Mouse (Mus musculus) CH12.LX (cell line): ENCODE data around the gene Agap1. TPM values are rescaled to one million over a fixed set of nuclear protein-coding genes. Genes with fewer than 3 reads are reported as not detected.

Source experiments
- DNase-seq: peaks from one replicate; pipeline ENCODE4 v3.0.0-alpha.2; 2013; ENCODE audit errors: extremely low read depth
- H3K27ac ChIP-seq: 2 replicates; pipeline ENCODE4 v1.5.1; 2012; ENCODE audit warnings: low read depth, mild to moderate bottlenecking, control low read depth, moderate library complexity; ENCODE audit not compliant: insufficient read depth
- H3K27me3 ChIP-seq: replicated peaks from 2 replicates; pipeline ENCODE3; 2012; ENCODE audit warnings: inconsistent platforms
- H3K36me3 ChIP-seq, 2 experiments: replicated peaks in 1 of 2; 2 replicates each; pipeline versions ENCODE3 to v1.6.1; 2012; ENCODE audit warnings: inconsistent platforms in 1 of 2, low read length in 1 of 2, mild to moderate bottlenecking in 1 of 2, mixed read lengths in 1 of 2, moderate library complexity in 1 of 2; ENCODE audit not compliant: control insufficient read depth in 1 of 2, insufficient read depth in 1 of 2
- H3K4me1 ChIP-seq, 2 experiments: 2 replicates each; pipeline ENCODE4 v1.6.1; 2012; ENCODE audit warnings: inconsistent platforms in 1 of 2, moderate library complexity in 1 of 2; ENCODE audit not compliant: insufficient read depth in 2 of 2, control insufficient read depth in 1 of 2
- H3K4me2 ChIP-seq: 2 replicates; pipeline ENCODE4 v1.6.1; 2012; ENCODE audit warnings: low read depth, mild to moderate bottlenecking, control low read depth; ENCODE audit not compliant: poor library complexity, insufficient read depth, severe bottlenecking
- H3K4me3 ChIP-seq, 3 experiments: fragments of 150-350 bp in 1 of 3; sonication (generic) in 1 of 3; replicated peaks in 1 of 3; 2 replicates each; pipeline versions ENCODE3 to v1.5.1; 2011 to 2012; ENCODE audit warnings: low read depth in 2 of 3, low read length in 2 of 3, mild to moderate bottlenecking in 2 of 3, moderate library complexity in 2 of 3, control low read depth in 1 of 3, improper control_type of control experiment in 1 of 3, inconsistent platforms in 1 of 3, mixed read lengths in 1 of 3; ENCODE audit not compliant: poor library complexity in 1 of 3
- H3K79me2 ChIP-seq: replicated peaks from 2 replicates; pipeline ENCODE4 v1.6.1; 2012; ENCODE audit warnings: mild to moderate bottlenecking, moderate library complexity; ENCODE audit not compliant: control insufficient read depth, poor library complexity, insufficient read depth, severe bottlenecking; ENCODE audit errors: extremely low read depth
- H3K9ac ChIP-seq: 2 replicates; pipeline ENCODE4 v1.6.1; 2012; ENCODE audit warnings: low read depth, mild to moderate bottlenecking, control low read depth, moderate library complexity; ENCODE audit not compliant: insufficient read depth
- H3K9me3 ChIP-seq: replicated peaks from 2 replicates; pipeline ENCODE3; 2012; ENCODE audit warnings: low read length, inconsistent platforms, mixed read lengths
- CHD2 ChIP-seq: IDR thresholded peaks from 2 replicates; pipeline ENCODE4 v1.6.1; 2011; ENCODE audit warnings: low read length, improper control_type of control experiment
- CTCF ChIP-seq, 2 experiments: IDR thresholded peaks in 1 of 2; conservative IDR thresholded peaks in 1 of 2; 2 replicates each; pipeline ENCODE4 v1.5.1; 2011 to 2012; ENCODE audit warnings: low read depth in 2 of 2, low read length in 2 of 2, improper control_type of control experiment in 1 of 2, inconsistent platforms in 1 of 2, mild to moderate bottlenecking in 1 of 2, moderate library complexity in 1 of 2
- GABPA ChIP-seq: IDR thresholded peaks from 2 replicates; pipeline ENCODE4 v1.6.1; 2012; ENCODE audit warnings: low read depth, low read length, improper control_type of control experiment, inconsistent platforms; ENCODE audit not compliant: insufficient replicate concordance
- IRF4 ChIP-seq: IDR thresholded peaks from 2 replicates; pipeline ENCODE4 v1.6.1; 2014; ENCODE audit warnings: low read depth, mild to moderate bottlenecking, inconsistent platforms, low read length, improper control_type of control experiment
- MAZ ChIP-seq: IDR thresholded peaks from 2 replicates; pipeline ENCODE4 v1.6.1; 2012; ENCODE audit warnings: low read depth, mild to moderate bottlenecking, inconsistent platforms, low read length, improper control_type of control experiment, moderate library complexity
- MXI1 ChIP-seq: IDR thresholded peaks from 2 replicates; pipeline ENCODE4 v1.6.1; 2011; ENCODE audit warnings: mild to moderate bottlenecking, low read depth, low read length, improper control_type of control experiment
- PAX5 ChIP-seq: IDR thresholded peaks from 2 replicates; pipeline ENCODE4 v1.6.1; 2012; ENCODE audit warnings: low read length, inconsistent platforms, mixed read lengths
- POLR2AphosphoS2 ChIP-seq: IDR thresholded peaks from 2 replicates; pipeline ENCODE4 v1.6.1; 2011; ENCODE audit warnings: low read depth, low read length, improper control_type of control experiment
- RAD21 ChIP-seq: IDR thresholded peaks from 2 replicates; pipeline ENCODE4 v1.6.1; 2011; ENCODE audit warnings: low read depth, mild to moderate bottlenecking, low read length, improper control_type of control experiment, moderate library complexity
- SIN3A ChIP-seq: IDR thresholded peaks from 2 replicates; pipeline ENCODE4 v1.6.1; 2012; ENCODE audit warnings: low read length, improper control_type of control experiment, inconsistent platforms
- SMC3 ChIP-seq: IDR thresholded peaks from 2 replicates; pipeline ENCODE4 v1.6.1; 2011; ENCODE audit warnings: low read depth, low read length, improper control_type of control experiment
- UBTF ChIP-seq: IDR thresholded peaks from 2 replicates; pipeline ENCODE4 v1.6.1; 2012; ENCODE audit warnings: low read depth, mild to moderate bottlenecking, inconsistent platforms, low read length, improper control_type of control experiment, moderate library complexity
- USF1 ChIP-seq: IDR thresholded peaks from 2 replicates; pipeline ENCODE4 v1.6.1; 2014; ENCODE audit warnings: low read depth, mild to moderate bottlenecking, inconsistent platforms, low read length, improper control_type of control experiment
- USF2 ChIP-seq: conservative IDR thresholded peaks from 2 replicates; pipeline ENCODE4 v1.6.1; 2011; ENCODE audit warnings: low read depth, low read length, improper control_type of control experiment
- ZC3H11A ChIP-seq: IDR thresholded peaks from 2 replicates; pipeline ENCODE4 v1.6.1; 2012; ENCODE audit warnings: low read depth, mild to moderate bottlenecking, inconsistent platforms, low read length, improper control_type of control experiment
- ZKSCAN1 ChIP-seq: IDR thresholded peaks from 2 replicates; pipeline ENCODE4 v1.6.1; 2012; ENCODE audit warnings: low read depth, inconsistent platforms, low read length, improper control_type of control experiment, borderline replicate concordance
- ZMIZ1 ChIP-seq: IDR thresholded peaks from 2 replicates; pipeline ENCODE4 v1.6.1; 2012; ENCODE audit warnings: low read depth, mild to moderate bottlenecking, inconsistent platforms, low read length, improper control_type of control experiment
- dilution Hi-C: fragments of 300-500 bp; cut with MboI; formaldehyde crosslinking; loops from 2 replicates; pipeline ENCODE4 v1.14.3; 2020; ENCODE audit warnings: low sequenced_read_pairs; ENCODE audit not compliant: extremely low pct_unique_long_range_greater_than_20kb, extremely low pct_ligation_motif_present
- in situ Hi-C: fragments of 300-500 bp; cut with MboI; formaldehyde crosslinking; loops from 3 replicates; pipeline ENCODE4 v1.14.3; 2019; ENCODE audit warnings: low sequenced_read_pairs, low pct_ligation_motif_present, low pct_unique_long_range_greater_than_20kb, mixed read lengths
- polyA plus RNA-seq: library from polyadenylated mRNA; unstranded; fragments of >175 nt; gene quantifications from 2 replicates; pipeline ENCODE4 v1.2.1, GENCODE M21; 2012; ENCODE audit warnings: low read depth; ENCODE audit not compliant: insufficient read length
- total RNA-seq, 2 experiments: library from RNA; depleted of rRNA; stranded (reverse); fragments of 300-350 nt in 1 of 2; fragments of >200 nt in 1 of 2; gene quantifications; 2 replicates each; pipeline ENCODE4 v1.2.3; 2012 to 2014

Agap1 gene
- total and polyA plus RNA-seq, 3 experiments: not detected

- Histone ChIP-seq H3K9me3 (peaks cover 91% of the 10 kb centered on the region), H3K9ac (no peak overlapping the region)
- in situ Hi-C loops: no loop called here
- dilution Hi-C loops: no loop called here
- TF ChIP-seq RAD21 (no peak), ZMIZ1 (no peak), UBTF (no peak), USF2 (no peak), POLR2AphosphoS2 (no peak), CHD2 (no peak), CTCF (conservative IDR thresholded peaks at IDR 0.05 in 1 of 2, IDR thresholded peaks at IDR 0.05 in 1 of 2; ENCODE audit: low read depth in 2 of 2, low read length in 2 of 2) (no peak), PAX5 (no peak), IRF4 (no peak), ZC3H11A (no peak)
- TF ChIP-seq, all 38 proteins: peak for 0
- H3K79me2 ChIP-seq: no peaks in the 10 kb centered on the region
- no peaks in the 10 kb centered on the region for H3K4me1 ChIP-seq
- no peak overlapping the region for H3K4me2 ChIP-seq
- H3K4me3 ChIP-seq: no peak overlapping the region
- no peaks in the 10 kb centered on the region for H3K27me3 ChIP-seq
- DNase-seq: no peak
- no peak overlapping the region for H3K27ac ChIP-seq
- no peaks in the 10 kb centered on the region for H3K36me3 ChIP-seq
These were observed 179.4 kb downstream of the Agap1 start for GRCm38 (mm10) chr1:89634055-89634454.

GRCm38 (mm10) chr1:89635131-89635530 lies 180.5 kb downstream of the Agap1 start:
- no peaks in the 10 kb centered on the region for H3K79me2 ChIP-seq
- H3K9ac ChIP-seq: no peak overlapping the region
- in situ Hi-C loops: no loop called here
- H3K4me2 ChIP-seq: no peak overlapping the region
- DNase-seq: no peak
- TF ChIP-seq SIN3A (no peak), ZMIZ1 (no peak), CHD2 (no peak), UBTF (no peak), ZC3H11A (no peak)
- peaks cover 91% of the 10 kb centered on the region for H3K9me3 ChIP-seq
- H3K36me3 ChIP-seq: no peaks in the 10 kb centered on the region
- dilution Hi-C loops: no loop called here
- H3K27ac ChIP-seq: no peak overlapping the region
- H3K4me1 ChIP-seq: no peaks in the 10 kb centered on the region
- no peaks in the 10 kb centered on the region for H3K27me3 ChIP-seq
- H3K4me3 ChIP-seq: no peak overlapping the region

GRCm38 (mm10) chr1:89637670-89638069 lies 183.1 kb downstream of the Agap1 start:
- H3K4me2 ChIP-seq: no peak overlapping the region
- H3K27me3 ChIP-seq: no peaks in the 10 kb centered on the region
- no peaks in the 10 kb centered on the region for H3K36me3 ChIP-seq
- dilution Hi-C loops (no loop called here), in situ Hi-C loops (no loop called here)
- H3K4me1 ChIP-seq: no peaks in the 10 kb centered on the region
- no peak overlapping the region for H3K4me3 ChIP-seq
- H3K79me2 ChIP-seq: no peaks in the 10 kb centered on the region
- no peak for TF ChIP-seq SMC3
- TF ChIP-seq MXI1: no peak
- TF ChIP-seq GABPA: no peak
- TF ChIP-seq ZKSCAN1: no peak
- no peak for TF ChIP-seq MAZ
- TF ChIP-seq USF1: no peak
- peaks cover 97% of the 10 kb centered on the region for H3K9me3 ChIP-seq
- H3K9ac ChIP-seq: no peak overlapping the region
- no peak for DNase-seq
- no peak overlapping the region for H3K27ac ChIP-seq
